Mouse (Mus musculus) ES-Bruce4 (cell line): ENCODE results near the gene 1700013F07Rik. TPM values are rescaled to one million over a fixed set of nuclear protein-coding genes. Genes with fewer than 3 reads are reported as not detected.

Experiments used
- H3K27ac ChIP-seq: 2 replicates; pipeline ENCODE4 v1.5.1; 2012; ENCODE audit warnings: low read length, inconsistent platforms; ENCODE audit not compliant: insufficient read depth
- H3K27me3 ChIP-seq: 2 replicates; pipeline ENCODE4 v1.6.1; 2012; ENCODE audit warnings: mild to moderate bottlenecking, low read length, inconsistent platforms; ENCODE audit not compliant: control insufficient read depth, poor library complexity, insufficient read depth, severe bottlenecking
- H3K36me3 ChIP-seq: 2 replicates; pipeline ENCODE4 v1.6.1; 2012; ENCODE audit warnings: inconsistent platforms, mild to moderate bottlenecking, low read length, moderate library complexity; ENCODE audit not compliant: control insufficient read depth, poor library complexity, insufficient read depth, severe bottlenecking
- H3K4me1 ChIP-seq: one replicate; pipeline ENCODE4 v1.8.1; 2011; ENCODE audit warnings: low read length; ENCODE audit not compliant: control insufficient read depth, insufficient read depth
- H3K4me3 ChIP-seq: 2 replicates; pipeline ENCODE4 v1.5.1; 2011; ENCODE audit warnings: low read depth, mild to moderate bottlenecking, low read length
- H3K9ac ChIP-seq: 2 replicates; pipeline ENCODE4 v1.6.1; 2012; ENCODE audit warnings: low read depth, mild to moderate bottlenecking, inconsistent platforms; ENCODE audit not compliant: poor library complexity, severe bottlenecking
- H3K9me3 ChIP-seq: replicated peaks from 2 replicates; pipeline ENCODE4 v1.6.1; 2012; ENCODE audit warnings: mild to moderate bottlenecking, low read length, inconsistent platforms; ENCODE audit not compliant: control insufficient read depth, poor library complexity, insufficient read depth, severe bottlenecking
- CTCF ChIP-seq: IDR thresholded peaks from one replicate; pipeline ENCODE4 v1.8.1; 2011; ENCODE audit warnings: low read depth, low read length
- EP300 ChIP-seq: IDR thresholded peaks from 2 replicates; pipeline ENCODE4 v1.6.1; 2011; ENCODE audit warnings: low read depth, low read length; ENCODE audit not compliant: insufficient read depth
- POLR2A ChIP-seq: IDR thresholded peaks from one replicate; pipeline ENCODE4 v1.8.1; 2011; ENCODE audit warnings: low read length; ENCODE audit not compliant: insufficient read depth
- polyA plus RNA-seq: library from polyadenylated mRNA; stranded (reverse); fragments of >200 nt; gene quantifications from 2 replicates; pipeline ENCODE4 v1.2.4, GENCODE M21; 2011; ENCODE audit warnings: low read depth; ENCODE audit not compliant: missing spikeins, insufficient read depth, insufficient read length

1700013F07Rik gene
- polyA plus RNA-seq, 1 experiment: not detected

- Histone ChIP-seq H3K9ac (no peak within 1 kb of the TSS), H3K36me3 (no peaks in the 10 kb centered on the region), H3K27ac (no peak within 1 kb of the TSS), H3K9me3 (no peaks in the 10 kb centered on the region), H3K27me3 (no peaks in the 10 kb centered on the region), H3K4me3 (peak within 1 kb of the TSS; percentile 33), H3K4me1 (no peaks in the 10 kb centered on the region)
- TF ChIP-seq CTCF (no peak), EP300 (no peak), POLR2A (no peak)
These were observed 2.7 kb downstream of the 1700013F07Rik start, which contains the start of gene 5330417C22Rik for GRCm38 (mm10) chr3:108536517-108537260. Gene 5330417C22Rik (minus strand): TSS chr3:108536536.

GRCm38 (mm10) chr3:108537303-108537702 lies 3.4 kb downstream of the 1700013F07Rik start:
- TF ChIP-seq CTCF: peak; percentile 64
- TF ChIP-seq EP300: no peak
- H3K9ac ChIP-seq: no peak overlapping the region
- H3K9me3 ChIP-seq: no peaks in the 10 kb centered on the region
- no peaks in the 10 kb centered on the region for H3K27me3 ChIP-seq
- H3K4me1 ChIP-seq: no peaks in the 10 kb centered on the region
- no peaks in the 10 kb centered on the region for H3K36me3 ChIP-seq
- H3K27ac ChIP-seq: no peak overlapping the region
- H3K4me3 ChIP-seq: 0 out of 2 replicates have a peak overlapping the region, but pooled peaks have one; percentile 6

- no peaks in the 10 kb centered on the region for H3K36me3 ChIP-seq
- H3K4me1 ChIP-seq: no peaks in the 10 kb centered on the region
- no peaks in the 10 kb centered on the region for H3K27me3 ChIP-seq
- no peak overlapping the region for H3K27ac ChIP-seq
- no peak overlapping the region for H3K9ac ChIP-seq
- TF ChIP-seq CTCF (no peak), EP300 (no peak), POLR2A (no peak)
- no peaks in the 10 kb centered on the region for H3K9me3 ChIP-seq
- H3K4me3 ChIP-seq: no peak overlapping the region
These were observed 8.3 kb downstream of the 1700013F07Rik start for GRCm38 (mm10) chr3:108542299-108542698.

- no peak for TF ChIP-seq EP300
- TF ChIP-seq CTCF: no peak
- TF ChIP-seq POLR2A: no peak
- peak overlapping the region; percentile 84 for H3K9ac ChIP-seq
- peak overlapping the region; percentile 65 for H3K27ac ChIP-seq
- H3K36me3 ChIP-seq: peaks cover 7% of the 10 kb centered on the region
- peak overlapping the region; percentile 96 for H3K4me3 ChIP-seq
- no peaks in the 10 kb centered on the region for H3K27me3 ChIP-seq
- no peaks in the 10 kb centered on the region for H3K9me3 ChIP-seq
- no peaks in the 10 kb centered on the region for H3K4me1 ChIP-seq
These were observed 20.2 kb downstream of the 1700013F07Rik start for GRCm38 (mm10) chr3:108554111-108554561.

GRCm38 (mm10) chr3:108554587-108555312 lies 20.8 kb downstream of the 1700013F07Rik start:
- H3K27me3 ChIP-seq: no peaks in the 10 kb centered on the region
- H3K9me3 ChIP-seq: no peaks in the 10 kb centered on the region
- TF ChIP-seq CTCF (peak; percentile 65), POLR2A (peak; percentile 100), EP300 (0 out of 2 replicates have a peak, but pooled peaks have one; percentile 14)
- no peak overlapping the region for H3K27ac ChIP-seq
- H3K4me3 ChIP-seq: peak overlapping the region; percentile 96
- peaks cover 7% of the 10 kb centered on the region for H3K36me3 ChIP-seq
- peak overlapping the region; percentile 84 for H3K9ac ChIP-seq
- H3K4me1 ChIP-seq: no peaks in the 10 kb centered on the region

GRCm38 (mm10) chr3:108557888-108558287 lies 23.9 kb downstream of the 1700013F07Rik start:
- Histone ChIP-seq H3K27ac (no peak overlapping the region), H3K9me3 (no peaks in the 10 kb centered on the region), H3K4me3 (no peak overlapping the region), H3K36me3 (peaks cover 7% of the 10 kb centered on the region), H3K9ac (no peak overlapping the region), H3K4me1 (no peaks in the 10 kb centered on the region), H3K27me3 (no peaks in the 10 kb centered on the region)
- TF ChIP-seq POLR2A (no peak), CTCF (no peak), EP300 (no peak)
